Mouse (Mus musculus) kidney, embryonic 16.5 days (tissue): ENCODE results near the gene Smoc1. TPM values are rescaled to one million over a fixed set of nuclear protein-coding genes. Genes with fewer than 3 reads are reported as not detected.

Experiments used
- ATAC-seq: fragments of 200-750 bp; cut with Nextera tagmentation; 2 replicates; pipeline ENCODE4 v1.8.0; 2017; ENCODE audit warnings: moderate TSS enrichment; ENCODE audit not compliant: low FRiP score, low TSS enrichment
- H3K27ac ChIP-seq: fragments of 300-500 bp; sonication (generic); 2 replicates; pipeline ENCODE4 v1.5.1; 2014; ENCODE audit warnings: low read length
- H3K27me3 ChIP-seq: fragments of 300-500 bp; sonication (generic); 2 replicates; pipeline ENCODE4 v1.6.1; 2014; ENCODE audit warnings: low read length, control low read depth, mixed read lengths; ENCODE audit not compliant: insufficient read depth
- H3K36me3 ChIP-seq: fragments of 300-500 bp; sonication (generic); 2 replicates; pipeline ENCODE4 v1.6.1; 2014; ENCODE audit warnings: low read length, control low read depth, mixed read lengths; ENCODE audit not compliant: insufficient read depth
- H3K4me1 ChIP-seq: fragments of 300-500 bp; sonication (generic); 2 replicates; pipeline ENCODE4 v1.6.1; 2014; ENCODE audit warnings: low read length, control low read depth, mixed read lengths; ENCODE audit not compliant: insufficient read depth
- H3K4me2 ChIP-seq: fragments of 300-500 bp; sonication (generic); replicated peaks from 2 replicates; pipeline ENCODE4 v1.6.1; 2014; ENCODE audit warnings: low read depth, low read length
- H3K4me3 ChIP-seq: fragments of 300-500 bp; sonication (generic); 2 replicates; pipeline ENCODE4 v1.5.1; 2014; ENCODE audit warnings: mild to moderate bottlenecking, low read length
- H3K9ac ChIP-seq: fragments of 300-500 bp; sonication (generic); replicated peaks from 2 replicates; pipeline ENCODE4 v1.6.1; 2014; ENCODE audit warnings: low read length
- H3K9me3 ChIP-seq: fragments of 300-500 bp; sonication (generic); 2 replicates; pipeline ENCODE4 v1.6.1; 2016; ENCODE audit warnings: low read length, control low read depth
- WGBS: fragments of 180-500 bp; shearing (Covaris S2); extraction: QIAGEN DNeasy Blood & Tissue Kit; methylation state at CpG from one replicate; pipeline ENCODE4 v1.1.7; 2014; 5-methylcytosine and 5-hydroxymethylcytosine counted together
- polyA plus RNA-seq: library from polyadenylated mRNA; unstranded; fragments of >200 nt; fragmentation: Nextera tagmentation; extraction: Ambion mirVana; gene quantifications from 2 replicates; pipeline ENCODE4 v1.2.1, GENCODE M21; 2015

The Smoc1 gene
- polyA plus RNA-seq, 1 experiment from 2014 or later = 2.1 TPM

DNA sequence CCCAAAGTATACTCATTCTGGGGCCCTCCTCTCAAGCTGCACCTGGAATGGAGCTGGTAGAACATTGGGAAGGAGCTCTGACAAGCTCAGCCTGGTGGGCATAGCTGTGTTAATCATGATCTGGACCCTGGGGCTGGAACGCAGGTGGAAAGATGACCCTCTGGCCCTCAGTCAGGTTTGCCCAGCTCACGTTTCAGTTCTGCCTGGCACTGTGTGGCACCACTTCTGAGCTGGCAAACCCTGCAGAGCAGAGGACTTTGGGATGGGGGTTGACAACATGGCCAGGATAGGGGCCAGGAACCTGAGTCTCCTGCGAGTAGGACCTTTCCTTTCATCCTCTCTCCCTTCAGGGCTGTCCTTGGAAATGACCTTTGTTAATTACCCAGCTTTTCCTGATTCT, 160.1 kb downstream of the Smoc1 start:
- Histone ChIP-seq H3K4me3 (no peak overlapping the region), H3K36me3 (no peaks in the 10 kb centered on the region), H3K9ac (no peak overlapping the region), H3K4me2 (no peak overlapping the region), H3K4me1 (no peaks in the 10 kb centered on the region), H3K9me3 (no peaks in the 10 kb centered on the region), H3K27me3 (no peaks in the 10 kb centered on the region), H3K27ac (no peak overlapping the region)
- ATAC-seq = no peak
- WGBS = 60% methylated on average over 3 of the region's 3 CpGs

GRCm38 (mm10) chr12:81188423-81188822, 161.8 kb downstream of the Smoc1 start:
- H3K9ac ChIP-seq = no peak overlapping the region
- H3K4me3 ChIP-seq = no peak overlapping the region
- no peaks in the 10 kb centered on the region for H3K9me3 ChIP-seq
- H3K27me3 ChIP-seq = no peaks in the 10 kb centered on the region
- no peak overlapping the region for H3K27ac ChIP-seq
- no peaks in the 10 kb centered on the region for H3K36me3 ChIP-seq
- ATAC-seq = no peak
- H3K4me2 ChIP-seq = no peak overlapping the region
- 80% methylated on average over 3 of the region's 3 CpGs for WGBS
- no peaks in the 10 kb centered on the region for H3K4me1 ChIP-seq

DNA sequence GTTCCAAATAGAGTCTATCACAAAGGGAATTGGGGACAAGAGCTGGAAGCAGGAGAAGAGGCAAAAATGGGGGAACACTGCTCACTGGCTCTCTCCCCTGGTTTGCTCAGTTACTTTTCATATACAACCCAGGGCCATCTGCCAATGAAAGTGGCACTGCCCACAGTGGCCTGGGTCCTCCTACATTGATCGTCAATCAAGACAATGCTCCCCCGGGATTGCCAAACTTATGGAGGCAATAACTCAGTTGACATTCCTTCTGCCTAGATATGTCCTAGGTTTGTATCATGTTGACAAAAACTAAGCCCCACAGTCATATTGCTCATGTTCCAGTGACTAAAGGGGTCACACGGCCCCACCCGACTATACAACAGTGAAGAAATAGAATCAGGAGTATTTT, 162.4 kb downstream of the Smoc1 start:
- no peak for ATAC-seq
- Histone ChIP-seq H3K9ac (no peak overlapping the region), H3K9me3 (no peaks in the 10 kb centered on the region), H3K4me1 (no peaks in the 10 kb centered on the region), H3K4me3 (no peak overlapping the region), H3K4me2 (no peak overlapping the region), H3K27me3 (no peaks in the 10 kb centered on the region), H3K36me3 (no peaks in the 10 kb centered on the region), H3K27ac (no peak overlapping the region)
- WGBS = 88% methylated on average over 4 of the region's 4 CpGs

GRCm38 (mm10) chr12:81189636-81190035, 163.0 kb downstream of the Smoc1 start:
- H3K36me3 ChIP-seq = no peaks in the 10 kb centered on the region
- H3K27me3 ChIP-seq = no peaks in the 10 kb centered on the region
- no peak for ATAC-seq
- 76% methylated on average over 1 of the region's 1 CpGs for WGBS
- no peaks in the 10 kb centered on the region for H3K4me1 ChIP-seq
- H3K27ac ChIP-seq = no peak overlapping the region
- no peak overlapping the region for H3K4me2 ChIP-seq
- no peak overlapping the region for H3K9ac ChIP-seq
- no peak overlapping the region for H3K4me3 ChIP-seq
- no peaks in the 10 kb centered on the region for H3K9me3 ChIP-seq

- no peak for ATAC-seq
These were observed 167.4 kb downstream of the Smoc1 start for GRCm38 (mm10) chr12:81193968-81194367.

GRCm38 (mm10) chr12:81197468-81198075, 171.0 kb downstream of the Smoc1 start:
- 63% methylated on average over 5 of the region's 5 CpGs for WGBS
- no peak overlapping the region for H3K27ac ChIP-seq
- H3K4me3 ChIP-seq = no peak overlapping the region
- H3K27me3 ChIP-seq = peaks cover 5% of the 10 kb centered on the region
- ATAC-seq = no peak
- no peaks in the 10 kb centered on the region for H3K4me1 ChIP-seq
- no peaks in the 10 kb centered on the region for H3K9me3 ChIP-seq
- no peak overlapping the region for H3K4me2 ChIP-seq
- no peak overlapping the region for H3K9ac ChIP-seq
- H3K36me3 ChIP-seq = no peaks in the 10 kb centered on the region

More at GRCm38 (mm10) chr12:81193968-81194367, 167.4 kb downstream of the Smoc1 start:
- no peak overlapping the region for H3K27ac ChIP-seq
- no peaks in the 10 kb centered on the region for H3K4me1 ChIP-seq
- no peaks in the 10 kb centered on the region for H3K9me3 ChIP-seq
- no peaks in the 10 kb centered on the region for H3K36me3 ChIP-seq
- H3K4me2 ChIP-seq = no peak overlapping the region
- H3K4me3 ChIP-seq = no peak overlapping the region
- peaks cover 3% of the 10 kb centered on the region for H3K27me3 ChIP-seq
- H3K9ac ChIP-seq = no peak overlapping the region
- WGBS = 76% methylated on average over 2 of the region's 2 CpGs

GRCm38 (mm10) chr12:81199280-81199955, 172.8 kb downstream of the Smoc1 start:
- 31% methylated on average over 23 of the region's 23 CpGs for WGBS
- peak; percentile 35; the same call in 1 of the 2 replicates for ATAC-seq
- H3K4me2 ChIP-seq = no peak overlapping the region

DNA sequence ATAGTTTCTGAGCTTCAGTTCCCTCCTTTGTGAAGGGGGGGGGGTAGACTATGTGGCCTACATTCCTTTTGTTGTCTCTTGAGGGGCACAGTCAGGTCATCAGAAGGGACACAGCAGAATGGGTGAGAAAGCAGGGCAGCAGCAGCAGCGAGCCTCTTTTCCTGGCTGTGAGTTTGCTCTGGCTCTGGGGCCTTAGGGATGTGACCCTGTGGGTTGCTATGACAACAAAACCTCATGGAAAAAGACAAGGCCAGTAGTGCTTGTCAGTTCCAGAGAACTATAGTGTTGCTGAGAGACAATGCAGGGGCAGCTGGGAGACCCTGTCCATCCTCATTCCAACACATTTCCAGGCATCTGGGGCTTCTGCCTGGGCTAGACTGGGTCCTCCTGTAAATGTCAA, 176.6 kb downstream of the Smoc1 start:
- Histone ChIP-seq H3K9ac (no peak overlapping the region), H3K4me2 (no peak overlapping the region), H3K9me3 (no peaks in the 10 kb centered on the region), H3K4me3 (no peak overlapping the region), H3K27ac (no peak overlapping the region), H3K27me3 (peaks cover 5% of the 10 kb centered on the region), H3K36me3 (no peaks in the 10 kb centered on the region), H3K4me1 (no peaks in the 10 kb centered on the region)
- 45% methylated on average over 1 of the region's 1 CpGs for WGBS
- no peak for ATAC-seq

More at GRCm38 (mm10) chr12:81199280-81199955, 172.8 kb downstream of the Smoc1 start:
- H3K9ac ChIP-seq = no peak overlapping the region
- H3K27ac ChIP-seq = no peak overlapping the region
- H3K27me3 ChIP-seq = peaks cover 5% of the 10 kb centered on the region
- no peaks in the 10 kb centered on the region for H3K36me3 ChIP-seq
- no peak overlapping the region for H3K4me3 ChIP-seq
- no peaks in the 10 kb centered on the region for H3K9me3 ChIP-seq
- H3K4me1 ChIP-seq = no peaks in the 10 kb centered on the region

DNA sequence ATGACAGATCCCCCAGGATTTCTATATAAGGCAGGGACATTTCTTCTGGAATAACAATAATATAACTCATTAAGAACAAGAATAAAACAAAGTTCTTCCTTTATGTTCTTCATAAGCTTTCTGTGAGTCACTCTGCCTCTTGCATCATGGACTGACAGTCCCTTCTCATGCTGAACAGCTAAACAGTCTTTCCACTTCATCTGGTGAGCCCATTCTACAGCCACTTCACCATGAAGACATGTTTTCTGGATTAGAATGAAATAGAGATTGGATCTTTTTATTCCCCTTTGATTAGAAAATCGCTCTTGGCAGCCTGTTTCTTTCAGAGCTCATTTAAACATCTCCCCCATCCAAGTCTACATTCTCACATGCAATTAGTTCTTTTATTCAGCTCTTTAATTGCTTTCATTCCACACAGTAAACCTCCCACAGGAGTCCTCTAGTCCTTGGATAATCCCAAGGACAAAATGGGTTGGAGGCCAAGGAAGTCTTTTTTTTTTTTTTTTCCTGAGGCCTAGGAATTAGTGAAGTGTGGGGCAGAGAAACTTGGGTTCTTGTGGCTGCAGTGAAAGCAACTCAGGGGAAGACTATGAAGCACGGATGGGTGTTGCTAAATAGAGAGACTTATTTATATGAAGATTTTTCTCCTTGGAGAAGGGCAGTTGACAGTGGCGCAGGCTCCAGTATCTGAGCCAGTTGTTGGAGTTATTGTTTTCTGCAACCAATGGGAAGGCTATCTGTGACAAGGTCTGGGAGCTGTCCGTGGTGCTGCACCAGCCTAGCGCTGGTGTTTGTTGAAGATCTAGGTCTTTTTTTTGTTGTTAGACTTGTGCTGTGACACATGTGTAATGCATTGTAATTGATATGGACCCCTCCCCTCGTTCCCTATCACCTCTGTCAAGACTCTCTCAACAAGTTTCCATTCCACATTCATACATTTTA, 179.3 kb downstream of the Smoc1 start:
- no peaks in the 10 kb centered on the region for H3K27me3 ChIP-seq
- WGBS = 21% methylated on average over 6 of the region's 6 CpGs
- H3K27ac ChIP-seq = no peak overlapping the region
- H3K4me1 ChIP-seq = no peaks in the 10 kb centered on the region
- H3K4me2 ChIP-seq = no peak overlapping the region
- H3K9ac ChIP-seq = no peak overlapping the region
- no peak overlapping the region for H3K4me3 ChIP-seq
- no peaks in the 10 kb centered on the region for H3K9me3 ChIP-seq
- no peak; the same call in 1 of the 2 replicates for ATAC-seq
- H3K36me3 ChIP-seq = no peaks in the 10 kb centered on the region
